Mouse (Mus musculus) myocyte (in vitro differentiated cells): ENCODE measurements around the gene 0610040J01Rik.
A peak's percentile ranks its signal among the peaks of the same experiment; 100 is the strongest.

Experiments
- CEBPB ChIP-seq: IDR thresholded peaks from 2 replicates; pipeline ENCODE4 v1.6.1; 2011; ENCODE audit warnings: mild to moderate bottlenecking, moderate library complexity; ENCODE audit not compliant: poor library complexity, insufficient read depth, severe bottlenecking
- MAX ChIP-seq: IDR thresholded peaks from one replicate; pipeline ENCODE4 v1.6.1; 2011; ENCODE audit warnings: low read depth, mild to moderate bottlenecking, control low read depth
- MYOD1 ChIP-seq, 3 experiments: IDR thresholded peaks; one replicate each; pipeline ENCODE4 v1.6.1; 2011; ENCODE audit warnings: control low read depth in 2 of 3, low read depth in 2 of 3, mild to moderate bottlenecking in 2 of 3, moderate library complexity in 1 of 3; ENCODE audit not compliant: insufficient read length in 2 of 3, control insufficient read depth in 1 of 3
- MYOG ChIP-seq, 3 experiments: IDR thresholded peaks; one replicate each; pipeline ENCODE4 v1.6.1; 2011; ENCODE audit warnings: control low read depth in 2 of 3, low read depth in 2 of 3, mild to moderate bottlenecking in 2 of 3; ENCODE audit not compliant: insufficient read length in 2 of 3, control insufficient read depth in 1 of 3, insufficient read depth in 1 of 3
- POLR2A ChIP-seq: IDR thresholded peaks from one replicate; pipeline ENCODE4 v1.6.1; 2011; ENCODE audit warnings: low read depth, mild to moderate bottlenecking, control low read depth, moderate library complexity; ENCODE audit not compliant: insufficient read length
- POLR2AphosphoS2 ChIP-seq: IDR thresholded peaks from one replicate; pipeline ENCODE4 v1.6.1; 2011; ENCODE audit warnings: low read depth, control low read depth; ENCODE audit not compliant: insufficient read length
- REST ChIP-seq: IDR thresholded peaks from one replicate; pipeline ENCODE4 v1.6.1; 2011; ENCODE audit warnings: mild to moderate bottlenecking, control low read depth, moderate library complexity; ENCODE audit not compliant: insufficient read depth, insufficient read length
- TCF3 ChIP-seq: IDR thresholded peaks from one replicate; pipeline ENCODE4 v1.6.1; 2011; ENCODE audit warnings: low read depth, control low read depth; ENCODE audit not compliant: insufficient read length
- USF1 ChIP-seq: IDR thresholded peaks from one replicate; pipeline ENCODE4 v1.6.1; 2011; ENCODE audit warnings: low read depth, mild to moderate bottlenecking, control low read depth, moderate library complexity

DNA sequence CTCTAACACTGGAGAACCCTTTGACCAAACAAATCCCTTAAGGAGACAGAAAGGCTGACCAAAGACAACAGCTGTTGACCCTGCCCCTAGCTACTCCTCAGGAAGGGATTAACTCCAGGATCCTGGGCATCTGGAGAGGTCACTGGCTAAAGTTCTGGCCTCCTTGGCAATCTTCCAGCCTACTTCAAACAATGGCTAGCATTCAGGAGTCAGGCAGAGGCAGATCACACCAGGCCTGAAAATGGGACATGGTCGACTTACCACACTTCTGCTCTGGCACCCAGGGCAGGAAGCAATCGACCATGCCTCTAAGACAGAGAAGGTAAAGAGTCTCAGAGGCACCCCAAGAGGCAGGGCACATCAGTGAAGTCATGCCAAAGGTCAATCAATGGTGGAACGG, 137.0 kb downstream of the 0610040J01Rik start:
- TF ChIP-seq CEBPB (no peak), MAX (no peak), POLR2AphosphoS2 (no peak), MYOG (IDR thresholded peaks at IDR 0.05; ENCODE audit: control insufficient read depth in 1 of 3, insufficient read depth in 1 of 3, insufficient read length in 2 of 3, low read depth in 2 of 3) (peak in 2 of 3 experiments; percentile 4 to 52), TCF3 (no peak), USF1 (no peak), REST (no peak), MYOD1 (IDR thresholded peaks at IDR 0.05; ENCODE audit: control insufficient read depth in 1 of 3, insufficient read length in 2 of 3, low read depth in 2 of 3) (peak in 2 of 3 experiments; percentile 44 to 78), POLR2A (no peak)
